Mouse (Mus musculus) CH12.LX (cell line): ENCODE data around the gene Col23a1. TPM values are rescaled to one million over a fixed set of nuclear protein-coding genes. Genes with fewer than 3 reads are reported as not detected.

Experiments used
- DNase-seq: peaks from one replicate; pipeline ENCODE4 v3.0.0-alpha.2; 2013; ENCODE audit errors: extremely low read depth
- H3K27ac ChIP-seq: 2 replicates; pipeline ENCODE4 v1.5.1; 2012; ENCODE audit warnings: low read depth, mild to moderate bottlenecking, control low read depth, moderate library complexity; ENCODE audit not compliant: insufficient read depth
- H3K27me3 ChIP-seq: replicated peaks from 2 replicates; pipeline ENCODE3; 2012; ENCODE audit warnings: inconsistent platforms
- H3K36me3 ChIP-seq, 2 experiments: replicated peaks in 1 of 2; 2 replicates each; pipeline versions ENCODE3 to v1.6.1; 2012; ENCODE audit warnings: inconsistent platforms in 1 of 2, low read length in 1 of 2, mild to moderate bottlenecking in 1 of 2, mixed read lengths in 1 of 2, moderate library complexity in 1 of 2; ENCODE audit not compliant: control insufficient read depth in 1 of 2, insufficient read depth in 1 of 2
- H3K4me1 ChIP-seq, 2 experiments: 2 replicates each; pipeline ENCODE4 v1.6.1; 2012; ENCODE audit warnings: inconsistent platforms in 1 of 2, moderate library complexity in 1 of 2; ENCODE audit not compliant: insufficient read depth in 2 of 2, control insufficient read depth in 1 of 2
- H3K4me2 ChIP-seq: 2 replicates; pipeline ENCODE4 v1.6.1; 2012; ENCODE audit warnings: low read depth, mild to moderate bottlenecking, control low read depth; ENCODE audit not compliant: poor library complexity, insufficient read depth, severe bottlenecking
- H3K4me3 ChIP-seq, 3 experiments: fragments of 150-350 bp in 1 of 3; sonication (generic) in 1 of 3; replicated peaks in 1 of 3; 2 replicates each; pipeline versions ENCODE3 to v1.5.1; 2011 to 2012; ENCODE audit warnings: low read depth in 2 of 3, low read length in 2 of 3, mild to moderate bottlenecking in 2 of 3, moderate library complexity in 2 of 3, control low read depth in 1 of 3, improper control_type of control experiment in 1 of 3, inconsistent platforms in 1 of 3, mixed read lengths in 1 of 3; ENCODE audit not compliant: poor library complexity in 1 of 3
- H3K79me2 ChIP-seq: replicated peaks from 2 replicates; pipeline ENCODE4 v1.6.1; 2012; ENCODE audit warnings: mild to moderate bottlenecking, moderate library complexity; ENCODE audit not compliant: control insufficient read depth, poor library complexity, insufficient read depth, severe bottlenecking; ENCODE audit errors: extremely low read depth
- H3K9ac ChIP-seq: 2 replicates; pipeline ENCODE4 v1.6.1; 2012; ENCODE audit warnings: low read depth, mild to moderate bottlenecking, control low read depth, moderate library complexity; ENCODE audit not compliant: insufficient read depth
- H3K9me3 ChIP-seq: replicated peaks from 2 replicates; pipeline ENCODE3; 2012; ENCODE audit warnings: low read length, inconsistent platforms, mixed read lengths
- BHLHE40 ChIP-seq: IDR thresholded peaks from 2 replicates; pipeline ENCODE4 v1.6.1; 2011; ENCODE audit warnings: mild to moderate bottlenecking, low read depth, low read length, improper control_type of control experiment
- CHD1 ChIP-seq: IDR thresholded peaks from 2 replicates; pipeline ENCODE4 v1.6.1; 2012; ENCODE audit warnings: low read depth, low read length, improper control_type of control experiment, inconsistent platforms
- CTCF ChIP-seq, 2 experiments: IDR thresholded peaks in 1 of 2; conservative IDR thresholded peaks in 1 of 2; 2 replicates each; pipeline ENCODE4 v1.5.1; 2011 to 2012; ENCODE audit warnings: low read depth in 2 of 2, low read length in 2 of 2, improper control_type of control experiment in 1 of 2, inconsistent platforms in 1 of 2, mild to moderate bottlenecking in 1 of 2, moderate library complexity in 1 of 2
- EP300 ChIP-seq: IDR thresholded peaks from 2 replicates; pipeline ENCODE4 v1.6.1; 2011; ENCODE audit warnings: low read length, improper control_type of control experiment
- ETS1 ChIP-seq: conservative IDR thresholded peaks from 2 replicates; pipeline ENCODE4 v1.6.1; 2012; ENCODE audit warnings: low read depth, mild to moderate bottlenecking, inconsistent platforms, low read length, improper control_type of control experiment, moderate library complexity
- GABPA ChIP-seq: IDR thresholded peaks from 2 replicates; pipeline ENCODE4 v1.6.1; 2012; ENCODE audit warnings: low read depth, low read length, improper control_type of control experiment, inconsistent platforms; ENCODE audit not compliant: insufficient replicate concordance
- HCFC1 ChIP-seq: IDR thresholded peaks from 2 replicates; pipeline ENCODE4 v1.6.1; 2012; ENCODE audit warnings: low read depth, mild to moderate bottlenecking, inconsistent platforms, low read length, improper control_type of control experiment
- JUN ChIP-seq: IDR thresholded peaks from 2 replicates; pipeline ENCODE4 v1.6.1; 2011; ENCODE audit warnings: low read depth, mild to moderate bottlenecking, low read length, improper control_type of control experiment, moderate library complexity; ENCODE audit not compliant: insufficient read depth
- JUND ChIP-seq: conservative IDR thresholded peaks from 2 replicates; pipeline ENCODE4 v1.6.1; 2011; ENCODE audit warnings: low read depth, low read length, improper control_type of control experiment
- KAT2A ChIP-seq: IDR thresholded peaks from 2 replicates; pipeline ENCODE4 v1.6.1; 2012; ENCODE audit warnings: low read length, improper control_type of control experiment, inconsistent platforms; ENCODE audit not compliant: insufficient replicate concordance
- MEF2A ChIP-seq: IDR thresholded peaks from 2 replicates; pipeline ENCODE4 v1.6.1; 2014; ENCODE audit warnings: low read depth, mild to moderate bottlenecking, inconsistent platforms, low read length, improper control_type of control experiment, borderline replicate concordance
- MYC ChIP-seq: IDR thresholded peaks from 2 replicates; pipeline ENCODE4 v1.6.1; 2011; ENCODE audit warnings: low read depth, mild to moderate bottlenecking, improper control_type of control experiment, low read length
- NELFE ChIP-seq: IDR thresholded peaks from 2 replicates; pipeline ENCODE4 v1.6.1; 2011; ENCODE audit warnings: low read depth, low read length, improper control_type of control experiment
- NRF1 ChIP-seq: IDR thresholded peaks from 2 replicates; pipeline ENCODE4 v1.6.1; 2014; ENCODE audit warnings: low read depth, mild to moderate bottlenecking, inconsistent platforms, low read length, improper control_type of control experiment, moderate library complexity
- PAX5 ChIP-seq: IDR thresholded peaks from 2 replicates; pipeline ENCODE4 v1.6.1; 2012; ENCODE audit warnings: low read length, inconsistent platforms, mixed read lengths
- RAD21 ChIP-seq: IDR thresholded peaks from 2 replicates; pipeline ENCODE4 v1.6.1; 2011; ENCODE audit warnings: low read depth, mild to moderate bottlenecking, low read length, improper control_type of control experiment, moderate library complexity
- SIN3A ChIP-seq: IDR thresholded peaks from 2 replicates; pipeline ENCODE4 v1.6.1; 2012; ENCODE audit warnings: low read length, improper control_type of control experiment, inconsistent platforms
- SMC3 ChIP-seq: IDR thresholded peaks from 2 replicates; pipeline ENCODE4 v1.6.1; 2011; ENCODE audit warnings: low read depth, low read length, improper control_type of control experiment
- TCF12 ChIP-seq: IDR thresholded peaks from 2 replicates; pipeline ENCODE4 v1.6.1; 2014; ENCODE audit warnings: low read depth, mild to moderate bottlenecking, inconsistent platforms, low read length, improper control_type of control experiment
- UBTF ChIP-seq: IDR thresholded peaks from 2 replicates; pipeline ENCODE4 v1.6.1; 2012; ENCODE audit warnings: low read depth, mild to moderate bottlenecking, inconsistent platforms, low read length, improper control_type of control experiment, moderate library complexity
- USF2 ChIP-seq: conservative IDR thresholded peaks from 2 replicates; pipeline ENCODE4 v1.6.1; 2011; ENCODE audit warnings: low read depth, low read length, improper control_type of control experiment
- ZC3H11A ChIP-seq: IDR thresholded peaks from 2 replicates; pipeline ENCODE4 v1.6.1; 2012; ENCODE audit warnings: low read depth, mild to moderate bottlenecking, inconsistent platforms, low read length, improper control_type of control experiment
- ZKSCAN1 ChIP-seq: IDR thresholded peaks from 2 replicates; pipeline ENCODE4 v1.6.1; 2012; ENCODE audit warnings: low read depth, inconsistent platforms, low read length, improper control_type of control experiment, borderline replicate concordance
- ZMIZ1 ChIP-seq: IDR thresholded peaks from 2 replicates; pipeline ENCODE4 v1.6.1; 2012; ENCODE audit warnings: low read depth, mild to moderate bottlenecking, inconsistent platforms, low read length, improper control_type of control experiment
- ZNF384 ChIP-seq: IDR thresholded peaks from 2 replicates; pipeline ENCODE4 v1.6.1; 2012; ENCODE audit warnings: low read depth, low read length, improper control_type of control experiment, inconsistent platforms
- dilution Hi-C: fragments of 300-500 bp; cut with MboI; formaldehyde crosslinking; loops from 2 replicates; pipeline ENCODE4 v1.14.3; 2020; ENCODE audit warnings: low sequenced_read_pairs; ENCODE audit not compliant: extremely low pct_unique_long_range_greater_than_20kb, extremely low pct_ligation_motif_present
- in situ Hi-C: fragments of 300-500 bp; cut with MboI; formaldehyde crosslinking; loops from 3 replicates; pipeline ENCODE4 v1.14.3; 2019; ENCODE audit warnings: low sequenced_read_pairs, low pct_ligation_motif_present, low pct_unique_long_range_greater_than_20kb, mixed read lengths
- polyA plus RNA-seq: library from polyadenylated mRNA; unstranded; fragments of >175 nt; gene quantifications from 2 replicates; pipeline ENCODE4 v1.2.1, GENCODE M21; 2012; ENCODE audit warnings: low read depth; ENCODE audit not compliant: insufficient read length
- total RNA-seq, 2 experiments: library from RNA; depleted of rRNA; stranded (reverse); fragments of 300-350 nt in 1 of 2; fragments of >200 nt in 1 of 2; gene quantifications; 2 replicates each; pipeline ENCODE4 v1.2.3; 2012 to 2014

Gene Col23a1
- total and polyA plus RNA-seq, 3 experiments: 0.04 to 0.20 (median 0.08) TPM

GRCm38 (mm10) chr11:51371321-51371720 lies 81.6 kb downstream of the Col23a1 start:
- DNase-seq: no peak
- H3K9me3 ChIP-seq: no peaks in the 10 kb centered on the region
- H3K4me2 ChIP-seq: no peak overlapping the region
- H3K27me3 ChIP-seq: peaks cover 82% of the 10 kb centered on the region
- no peaks in the 10 kb centered on the region for H3K79me2 ChIP-seq
- no peak overlapping the region for H3K27ac ChIP-seq
- no peak overlapping the region for H3K9ac ChIP-seq
- no peak for TF ChIP-seq USF2
- TF ChIP-seq UBTF: no peak
- in situ Hi-C loops (loop anchor here (10.0 kb wide), 1 partner anchor 47 kb away; no protein-coding TSS in a partner anchor), dilution Hi-C loops (no loop called here)
- no peaks in the 10 kb centered on the region for H3K36me3 ChIP-seq
- H3K4me3 ChIP-seq: no peak overlapping the region
- H3K4me1 ChIP-seq: peaks cover 5 to 7% of the 10 kb centered on the region in 2 experiments; a peak in 1 of 4 replicates

- H3K27ac ChIP-seq: no peak overlapping the region
- H3K4me2 ChIP-seq: no peak overlapping the region
- in situ Hi-C loops (loop anchor here (10.0 kb wide), 1 partner anchor 47 kb away; no protein-coding TSS in a partner anchor), dilution Hi-C loops (no loop called here)
- TF ChIP-seq MYC: no peak
- TF ChIP-seq TCF12: no peak
- no peak for TF ChIP-seq HCFC1
- no peak for TF ChIP-seq ZMIZ1
- TF ChIP-seq ETS1: no peak
- no peak for TF ChIP-seq USF2
- no peak for TF ChIP-seq ZC3H11A
- no peak for TF ChIP-seq JUND
- no peak for TF ChIP-seq CHD1
- TF ChIP-seq KAT2A: no peak
- TF ChIP-seq NELFE: no peak
- H3K4me3 ChIP-seq: no peak overlapping the region
- no peaks in the 10 kb centered on the region for H3K36me3 ChIP-seq
- DNase-seq: no peak
- H3K4me1 ChIP-seq: peaks cover 5 to 7% of the 10 kb centered on the region in 2 experiments; a peak in 1 of 4 replicates
- no peaks in the 10 kb centered on the region for H3K9me3 ChIP-seq
- no peak overlapping the region for H3K9ac ChIP-seq
- no peaks in the 10 kb centered on the region for H3K79me2 ChIP-seq
- peaks cover 84% of the 10 kb centered on the region for H3K27me3 ChIP-seq
Observed at GRCm38 (mm10) chr11:51371926-51372325, 82.2 kb downstream of the Col23a1 start.

- Histone ChIP-seq H3K79me2 (no peaks in the 10 kb centered on the region), H3K27ac (no peak overlapping the region), H3K36me3 (no peaks in the 10 kb centered on the region), H3K4me3 (no peak overlapping the region), H3K9me3 (no peaks in the 10 kb centered on the region), H3K4me1 (0 out of 4 replicates have a peak, but pooled peaks cover 0 to 2% of the 10 kb centered on the region in 2 experiments), H3K4me2 (no peak overlapping the region), H3K27me3 (peaks cover 82% of the 10 kb centered on the region), H3K9ac (no peak overlapping the region)
- dilution Hi-C loops (no loop called here), in situ Hi-C loops (loop anchor here (10.0 kb wide), 1 partner anchor 52 kb away; no protein-coding TSS in a partner anchor)
- TF ChIP-seq BHLHE40 (no peak), JUN (no peak), HCFC1 (no peak), RAD21 (peak; percentile 40), GABPA (no peak), ZKSCAN1 (no peak), NRF1 (no peak), EP300 (no peak), SMC3 (peak; percentile 31), PAX5 (no peak), MEF2A (no peak), JUND (no peak), ZNF384 (no peak), CTCF (conservative IDR thresholded peaks at IDR 0.05 in 1 of 2, IDR thresholded peaks at IDR 0.05 in 1 of 2; ENCODE audit: low read depth in 2 of 2, low read length in 2 of 2) (peak; percentile 11 to 50; a peak in 2 of 4 replicates), SIN3A (no peak)
- DNase-seq: peak; percentile 6
Observed at GRCm38 (mm10) chr11:51377199-51377598, 87.5 kb downstream of the Col23a1 start.
